Mouse (Mus musculus): Measurements from ENCODE around the gene Fam90a1a.
A peak's percentile ranks its signal among the peaks of the same experiment; 100 is the strongest.

GRCm38 (mm10) chr8:21955321-21955720, 3.2 kb upstream of the Fam90a1a start:
- TF ChIP-seq CTCF (IDR thresholded peaks at IDR 0.05; ENCODE audit: insufficient read depth, low read length) (peak; percentile 21; the same call in 1 of the 2 replicates), POLR2A (IDR thresholded peaks at IDR 0.05; ENCODE audit: borderline replicate concordance, extremely low read depth, low read depth, low read length) (no peak)

All from lung, adult 2 months (tissue).